In genomic region chr10:107704443-107704842, GRCm38 (mm10) we compare ENCODE assay signal across 11 mouse cellular contexts. TPM values are rescaled to one million over a fixed set of nuclear protein-coding genes. Genes with fewer than 3 reads are reported as not detected.
DNase-seq lines count a peak whose midpoint lies in the region; ATAC-seq and TF ChIP-seq lines count a peak whose summit lies in the region.
"Had no signal": no experiment of that assay in that cellular context is flagged by ENCODE, and none has a peak within 500 bp of the region (broad histone marks: within the 10 kb centered on the region; RNA-seq: fewer than 3 reads in every experiment).

No protein-coding gene starts in this region.

- TF ChIP-seq EP300 in liver, postnatal 0 days (IDR thresholded peaks at IDR 0.05; ENCODE audit: low read depth), result no peak

- no peaks in the 10 kb centered on the region for H3K36me3 ChIP-seq in liver, postnatal 0 days (replicated peaks; ENCODE audit: insufficient read depth, low read length)
- no peaks in the 10 kb centered on the region for H3K36me3 ChIP-seq in liver, embryonic 12.5 days
- H3K36me3 ChIP-seq: heart, embryonic 12.5 days; limb, embryonic 13.5 days had no signal

- ATAC-seq in liver, postnatal 0 days, result no peak
- no peak for ATAC-seq in liver, embryonic 12.5 days
- ATAC-seq in megakaryocyte progenitor cell, adult 5-6 weeks (replicated peaks; ENCODE audit: poor library complexity), result peak; percentile 61

- H3K27me3 ChIP-seq in liver, postnatal 0 days (ENCODE audit: insufficient read depth, low read length), result no peaks in the 10 kb centered on the region
- no peaks in the 10 kb centered on the region for H3K27me3 ChIP-seq in liver, embryonic 12.5 days (replicated peaks)
- H3K27me3 ChIP-seq: heart, embryonic 12.5 days; limb, embryonic 13.5 days had no signal

- no peaks in the 10 kb centered on the region for H3K4me1 ChIP-seq in liver, postnatal 0 days (ENCODE audit: insufficient read depth)
- no peaks in the 10 kb centered on the region for H3K4me1 ChIP-seq in liver, embryonic 12.5 days
- H3K4me1 ChIP-seq: heart, embryonic 12.5 days; limb, embryonic 13.5 days had no signal

- TF ChIP-seq CTCF in liver, postnatal 0 days (IDR thresholded peaks at IDR 0.05; ENCODE audit: low read depth), result peak; percentile 24; the same call in 1 of the 2 replicates

- H3K27ac ChIP-seq in liver, postnatal 0 days (ENCODE audit: low read depth), result no peak overlapping the region
- H3K27ac ChIP-seq in liver, embryonic 12.5 days, result no peak overlapping the region
- H3K27ac ChIP-seq: limb, embryonic 13.5 days had no signal

- no peak overlapping the region for H3K4me2 ChIP-seq in liver, postnatal 0 days (ENCODE audit: low read depth, low read length)
- no peak overlapping the region for H3K4me2 ChIP-seq in liver, embryonic 12.5 days
- H3K4me2 ChIP-seq: heart, embryonic 12.5 days; limb, embryonic 13.5 days had no signal

- no peak overlapping the region for H3K9ac ChIP-seq in liver, postnatal 0 days (replicated peaks)
- no peak overlapping the region for H3K9ac ChIP-seq in liver, embryonic 12.5 days
- H3K9ac ChIP-seq: heart, embryonic 12.5 days; limb, embryonic 13.5 days had no signal

- H3K9me3 ChIP-seq in liver, postnatal 0 days (ENCODE audit: low read length), result no peaks in the 10 kb centered on the region
- H3K9me3 ChIP-seq in liver, embryonic 12.5 days (replicated peaks), result no peaks in the 10 kb centered on the region
- H3K9me3 ChIP-seq: heart, embryonic 12.5 days; limb, embryonic 13.5 days had no signal

- DNase-seq in heart, adult 8-10 months (ENCODE audit: low spot score), result peak; percentile 17
- DNase-seq in heart, adult 11 months, result no peak
- no peak for DNase-seq in liver, postnatal 0 days
- DNase-seq in MN1 (ENCODE audit: low spot score), result peak; percentile 46
- no peak for DNase-seq in right cerebral cortex, postnatal 14 days
- DNase-seq in gastrocnemius, postnatal 25 days, result no peak
- DNase-seq: kidney, adult 11 months had no signal

- no peak overlapping the region for H3K4me3 ChIP-seq in liver, postnatal 0 days (ENCODE audit: low read depth, low read length)
- no peak overlapping the region for H3K4me3 ChIP-seq in liver, embryonic 12.5 days
- H3K4me3 ChIP-seq: heart, embryonic 12.5 days; limb, embryonic 13.5 days had no signal

- WGBS in liver, postnatal 0 days (ENCODE audit: insufficient replicate concordance), result 39% methylated on average over 3 of the region's 3 CpGs
- 28% methylated on average over 3 of the region's 3 CpGs for WGBS in liver, embryonic 12.5 days (ENCODE audit: insufficient replicate concordance)

RNA-seq across cellular contexts. Expression of gene Ptprq, which starts 15.4 kb away (rescaled TPM):
- under 1 TPM in 1 of 4 experiments, not detected in 3; 0.03 TPM for total RNA-seq in heart, adult 8-10 months (2022)
- polyA plus RNA-seq in liver, postnatal 0 days (2015; fragmentation: Nextera tagmentation; extraction: Ambion mirVana), result not detected in 2 replicates
- 0.02 TPM in 1 of 2 replicates, not detected in the other for polyA plus RNA-seq in liver, embryonic 12.5 days (2016; fragmentation: Nextera tagmentation; extraction: Ambion mirVana)
- total RNA-seq in megakaryocyte progenitor cell, adult 5-6 weeks (2015), result not detected in 2 replicates
- total RNA-seq in megakaryocyte progenitor cell, adult 5-6 weeks (2017), result not detected in 2 replicates
- total RNA-seq in gastrocnemius, postnatal 25 days (2021), result under 1 TPM; 0.08 to 0.46 TPM

Comparison
In these comparisons a context has a peak if more than half of its experiments do, and no peak if none do; other contexts are left out.
1. DNase-seq: peak in heart, adult 8-10 months (single experiment) and MN1 (single experiment); none in heart, adult 11 months (single experiment), liver, postnatal 0 days (single experiment), right cerebral cortex, postnatal 14 days (single experiment) and gastrocnemius, postnatal 25 days (single experiment).